Mouse (Mus musculus): Measurements from ENCODE around the gene Rsl24d1. TPM values are rescaled to one million over a fixed set of nuclear protein-coding genes. Genes with fewer than 3 reads are reported as not detected.
A peak's percentile ranks its signal among the peaks of the same experiment; 100 is the strongest.

Gene Rsl24d1
- polyA plus RNA-seq, 1 experiment from 2014 or later = 103 TPM

GRCm38 (mm10) chr9:73083956-73084355 is 29.3 kb upstream of the Rsl24d1 start:
- H3K9ac ChIP-seq (ENCODE audit: low read depth, low read length) = no peak overlapping the region
- H3K27ac ChIP-seq = no peak overlapping the region
- no peaks in the 10 kb centered on the region for H3K9me3 ChIP-seq (replicated peaks; ENCODE audit: low read length)
- H3K27me3 ChIP-seq (ENCODE audit: insufficient read depth, low read length) = no peaks in the 10 kb centered on the region
- H3K4me1 ChIP-seq (replicated peaks; ENCODE audit: insufficient read depth, low read length) = no peaks in the 10 kb centered on the region
- no peak overlapping the region for H3K4me2 ChIP-seq (ENCODE audit: low read length)
- no peak for TF ChIP-seq CTCF (IDR thresholded peaks at IDR 0.05; ENCODE audit: low read depth)
- no peaks in the 10 kb centered on the region for H3K36me3 ChIP-seq (ENCODE audit: insufficient read depth, low read length)
- H3K4me3 ChIP-seq (replicated peaks; ENCODE audit: low read depth, low read length) = no peak overlapping the region
- WGBS = 39% methylated on average over 6 of the region's 6 CpGs
- DNase-seq (ENCODE audit: low spot score) (peak; percentile 11), ATAC-seq (replicated peaks; ENCODE audit: low FRiP score, low read depth) (no peak)

DNA sequence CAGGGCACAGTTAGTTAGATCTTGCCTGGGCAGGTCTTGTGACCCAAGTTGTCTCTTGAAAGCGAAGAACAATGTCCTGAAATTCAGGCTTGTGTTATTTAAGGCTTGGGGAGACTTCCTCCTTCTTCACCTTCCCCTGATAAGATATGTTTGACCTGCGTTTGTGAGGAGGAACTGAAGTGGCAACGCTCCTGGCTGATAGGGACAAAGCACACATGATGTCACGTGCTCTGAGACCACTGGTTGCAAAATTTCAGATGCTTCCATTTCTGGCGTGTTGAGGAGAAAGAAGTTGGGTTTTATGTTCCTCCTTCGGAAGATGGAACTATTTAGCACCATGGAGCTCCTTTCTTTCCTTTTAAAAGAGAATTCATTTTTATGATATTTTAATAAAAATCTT is 27.4 kb upstream of the Rsl24d1 start:
- H3K4me1 ChIP-seq (replicated peaks; ENCODE audit: insufficient read depth, low read length) = no peaks in the 10 kb centered on the region
- H3K4me2 ChIP-seq (ENCODE audit: low read length) = no peak overlapping the region
- ATAC-seq (replicated peaks; ENCODE audit: low FRiP score, low read depth) = no peak
- H3K9ac ChIP-seq (ENCODE audit: low read depth, low read length) = no peak overlapping the region
- no peak overlapping the region for H3K4me3 ChIP-seq (replicated peaks; ENCODE audit: low read depth, low read length)
- no peaks in the 10 kb centered on the region for H3K27me3 ChIP-seq (ENCODE audit: insufficient read depth, low read length)
- no peaks in the 10 kb centered on the region for H3K36me3 ChIP-seq (ENCODE audit: insufficient read depth, low read length)
- no peaks in the 10 kb centered on the region for H3K9me3 ChIP-seq (replicated peaks; ENCODE audit: low read length)
- no peak for DNase-seq (ENCODE audit: low spot score)
- no peak for TF ChIP-seq CTCF (IDR thresholded peaks at IDR 0.05; ENCODE audit: low read depth)
- 81% methylated on average over 6 of the region's 6 CpGs for WGBS
- no peak overlapping the region for H3K27ac ChIP-seq

DNA sequence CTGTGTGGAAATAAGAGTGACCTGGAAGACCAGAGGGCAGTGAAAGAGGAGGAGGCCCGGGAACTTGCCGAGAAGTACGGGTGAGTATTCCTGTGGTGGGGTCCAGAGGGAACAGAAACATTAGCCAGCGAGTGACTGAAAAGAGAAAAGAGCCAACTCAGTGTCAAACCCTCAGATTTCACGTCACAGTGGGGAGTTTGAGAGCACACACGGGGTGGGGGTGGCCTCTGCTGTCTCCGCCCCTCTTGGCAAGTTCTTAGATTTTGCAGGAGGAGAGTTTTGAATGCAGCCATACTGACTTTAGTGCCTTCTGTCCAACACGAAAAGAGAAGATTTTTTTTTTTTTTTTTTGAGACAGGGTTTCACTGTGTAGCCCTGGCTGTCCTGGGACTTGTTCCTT is 26.1 kb upstream of the Rsl24d1 start:
- TF ChIP-seq CTCF (IDR thresholded peaks at IDR 0.05; ENCODE audit: low read depth) = no peak
- Histone ChIP-seq H3K36me3 (ENCODE audit: insufficient read depth, low read length) (no peaks in the 10 kb centered on the region), H3K4me3 (replicated peaks; ENCODE audit: low read depth, low read length) (no peak overlapping the region), H3K4me1 (replicated peaks; ENCODE audit: insufficient read depth, low read length) (no peaks in the 10 kb centered on the region), H3K9me3 (replicated peaks; ENCODE audit: low read length) (no peaks in the 10 kb centered on the region), H3K27me3 (ENCODE audit: insufficient read depth, low read length) (no peaks in the 10 kb centered on the region), H3K4me2 (ENCODE audit: low read length) (no peak overlapping the region), H3K27ac (no peak overlapping the region), H3K9ac (ENCODE audit: low read depth, low read length) (no peak overlapping the region)
- DNase-seq (ENCODE audit: low spot score) (peak; percentile 15), ATAC-seq (replicated peaks; ENCODE audit: low FRiP score, low read depth) (no peak)
- 60% methylated on average over 8 of the region's 8 CpGs for WGBS

DNA sequence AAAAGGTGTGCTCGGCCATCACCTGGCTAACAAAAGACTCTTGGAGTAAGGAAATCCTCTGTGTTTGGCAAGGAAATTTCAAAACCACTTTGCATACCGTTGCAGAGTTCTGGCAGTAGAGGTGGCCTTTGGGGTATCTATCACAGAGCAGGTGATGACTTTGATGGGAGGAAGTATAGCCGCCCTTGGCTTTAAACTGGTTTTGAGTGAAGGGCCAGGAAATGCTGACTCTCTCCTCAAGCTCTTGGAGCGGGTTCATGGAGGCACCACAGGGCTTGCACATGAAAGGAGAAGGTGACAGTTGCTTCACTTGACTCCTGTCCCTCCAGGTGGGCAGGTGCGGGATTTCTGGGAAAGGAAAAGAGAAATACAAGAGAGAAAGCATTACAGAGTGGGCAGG is 25.6 kb upstream of the Rsl24d1 start:
- 81% methylated on average over 5 of the region's 5 CpGs for WGBS
- TF ChIP-seq CTCF (IDR thresholded peaks at IDR 0.05; ENCODE audit: low read depth) = no peak
- DNase-seq (ENCODE audit: low spot score) (no peak), ATAC-seq (replicated peaks; ENCODE audit: low FRiP score, low read depth) (no peak)
- H3K36me3 ChIP-seq (ENCODE audit: insufficient read depth, low read length) = no peaks in the 10 kb centered on the region
- H3K27ac ChIP-seq = no peak overlapping the region
- H3K9ac ChIP-seq (ENCODE audit: low read depth, low read length) = no peak overlapping the region
- H3K27me3 ChIP-seq (ENCODE audit: insufficient read depth, low read length) = no peaks in the 10 kb centered on the region
- H3K9me3 ChIP-seq (replicated peaks; ENCODE audit: low read length) = no peaks in the 10 kb centered on the region
- no peaks in the 10 kb centered on the region for H3K4me1 ChIP-seq (replicated peaks; ENCODE audit: insufficient read depth, low read length)
- no peak overlapping the region for H3K4me3 ChIP-seq (replicated peaks; ENCODE audit: low read depth, low read length)
- H3K4me2 ChIP-seq (ENCODE audit: low read length) = no peak overlapping the region

DNA sequence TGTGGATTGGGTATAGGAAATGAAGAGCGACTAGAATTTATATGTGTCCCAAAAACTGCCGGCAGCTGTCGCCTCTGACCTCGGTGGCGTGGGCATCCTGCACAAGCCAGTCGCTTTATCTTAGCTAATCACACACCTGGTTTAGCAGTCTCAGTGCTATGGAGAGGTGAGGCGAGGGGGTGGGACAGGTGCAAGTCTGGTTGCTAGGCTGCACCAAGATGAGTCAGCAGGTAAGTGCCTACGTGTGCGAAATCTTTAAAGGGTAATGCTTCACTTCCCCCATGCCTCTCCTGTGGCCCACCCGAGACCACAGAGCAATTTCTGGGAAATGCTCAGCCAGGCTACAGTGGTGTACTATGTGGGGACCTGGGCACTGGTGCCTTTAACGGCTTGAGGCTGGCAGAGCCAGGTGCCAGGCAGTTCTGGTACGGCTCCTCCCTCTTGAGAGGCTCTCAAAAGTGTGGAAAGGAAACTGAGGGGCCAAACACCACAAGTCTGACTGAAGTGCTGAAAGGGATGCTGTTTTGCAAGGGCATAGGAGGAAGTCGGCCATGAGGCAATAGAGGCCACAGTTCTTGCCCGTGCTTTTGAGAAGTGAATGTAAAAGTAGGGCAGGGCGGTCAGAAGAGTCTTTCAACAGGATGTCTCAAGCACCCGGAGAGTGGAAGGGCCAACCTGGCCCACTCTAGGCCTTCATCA is 23.9 kb upstream of the Rsl24d1 start:
- Histone ChIP-seq H3K9me3 (replicated peaks; ENCODE audit: low read length) (no peaks in the 10 kb centered on the region), H3K9ac (ENCODE audit: low read depth, low read length) (no peak overlapping the region), H3K4me3 (replicated peaks; ENCODE audit: low read depth, low read length) (no peak overlapping the region), H3K36me3 (ENCODE audit: insufficient read depth, low read length) (no peaks in the 10 kb centered on the region), H3K4me1 (replicated peaks; ENCODE audit: insufficient read depth, low read length) (no peaks in the 10 kb centered on the region), H3K4me2 (ENCODE audit: low read length) (no peak overlapping the region), H3K27me3 (ENCODE audit: insufficient read depth, low read length) (no peaks in the 10 kb centered on the region), H3K27ac (no peak overlapping the region)
- no peak; the same call in 1 of the 2 replicates for ATAC-seq (replicated peaks; ENCODE audit: low FRiP score, low read depth)
- no peak for TF ChIP-seq CTCF (IDR thresholded peaks at IDR 0.05; ENCODE audit: low read depth)
- 67% methylated on average over 16 of the region's 16 CpGs for WGBS
- peak; percentile 10 for DNase-seq (ENCODE audit: low spot score)

GRCm38 (mm10) chr9:73090121-73090520 is 23.1 kb upstream of the Rsl24d1 start:
- no peak overlapping the region for H3K4me2 ChIP-seq (ENCODE audit: low read length)
- ATAC-seq (replicated peaks; ENCODE audit: low FRiP score, low read depth) (no peak), DNase-seq (ENCODE audit: low spot score) (no peak)
- H3K4me1 ChIP-seq (replicated peaks; ENCODE audit: insufficient read depth, low read length) = no peaks in the 10 kb centered on the region
- TF ChIP-seq CTCF (IDR thresholded peaks at IDR 0.05; ENCODE audit: low read depth) = no peak
- H3K27me3 ChIP-seq (ENCODE audit: insufficient read depth, low read length) = no peaks in the 10 kb centered on the region
- H3K27ac ChIP-seq = no peak overlapping the region
- no peak overlapping the region for H3K4me3 ChIP-seq (replicated peaks; ENCODE audit: low read depth, low read length)
- no peak overlapping the region for H3K9ac ChIP-seq (ENCODE audit: low read depth, low read length)
- H3K36me3 ChIP-seq (ENCODE audit: insufficient read depth, low read length) = no peaks in the 10 kb centered on the region
- 80% methylated on average over 10 of the region's 10 CpGs for WGBS
- no peaks in the 10 kb centered on the region for H3K9me3 ChIP-seq (replicated peaks; ENCODE audit: low read length)

DNA sequence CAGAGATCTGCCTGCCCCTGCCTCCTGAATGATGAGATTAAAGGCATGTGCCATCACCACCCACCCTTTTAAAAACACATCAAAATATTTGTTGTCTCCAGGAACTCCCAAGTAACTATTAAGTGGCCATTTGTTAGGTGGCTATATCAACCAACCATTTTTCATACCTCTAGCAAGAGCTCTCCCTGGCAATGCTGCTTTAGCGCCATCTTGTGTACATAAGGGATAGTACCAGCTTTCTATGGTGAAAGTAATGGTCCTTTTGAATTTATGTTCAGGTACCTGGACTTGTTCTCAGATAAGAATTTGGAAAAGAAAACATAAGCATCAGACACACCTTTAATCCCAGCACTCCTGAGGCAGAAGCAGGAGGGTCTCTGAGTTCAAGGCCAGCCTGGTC is 21.5 kb upstream of the Rsl24d1 start:
- Histone ChIP-seq H3K4me3 (replicated peaks; ENCODE audit: low read depth, low read length) (no peak overlapping the region), H3K9me3 (replicated peaks; ENCODE audit: low read length) (no peaks in the 10 kb centered on the region), H3K36me3 (ENCODE audit: insufficient read depth, low read length) (no peaks in the 10 kb centered on the region), H3K9ac (ENCODE audit: low read depth, low read length) (no peak overlapping the region), H3K27ac (no peak overlapping the region), H3K4me1 (replicated peaks; ENCODE audit: insufficient read depth, low read length) (no peaks in the 10 kb centered on the region), H3K4me2 (ENCODE audit: low read length) (no peak overlapping the region), H3K27me3 (ENCODE audit: insufficient read depth, low read length) (no peaks in the 10 kb centered on the region)
- no peak for ATAC-seq (replicated peaks; ENCODE audit: low FRiP score, low read depth)
- TF ChIP-seq CTCF (IDR thresholded peaks at IDR 0.05; ENCODE audit: low read depth) = peak; percentile 98
- peak; percentile 86 for DNase-seq (ENCODE audit: low spot score)
- WGBS = 0% methylated on average over 1 of the region's 1 CpGs
